Mouse (Mus musculus): ENCODE measurements around the gene Dmbx1. TPM values are rescaled to one million over a fixed set of nuclear protein-coding genes. Genes with fewer than 3 reads are reported as not detected.
A peak's percentile ranks its signal among the peaks of the same experiment; 100 is the strongest.

The Dmbx1 gene
- total RNA-seq (2015; ENCODE audit: low replicate concordance) (not detected in 2 replicates), total RNA-seq (2017; ENCODE audit: low replicate concordance) (not detected in 2 replicates)

GRCm38 (mm10) chr4:115939295-115940102 lies at the start of gene Dmbx1:
TSS of gene Dmbx1 (minus strand) at chr4:115939926.
- ATAC-seq (replicated peaks; ENCODE audit: low FRiP score, poor library complexity, severe bottlenecking) = no peak

GRCm38 (mm10) chr4:115989382-115989781 lies 49.7 kb upstream of the Dmbx1 start:
- no peak for ATAC-seq (replicated peaks; ENCODE audit: low FRiP score, poor library complexity, severe bottlenecking)

- ATAC-seq (replicated peaks; ENCODE audit: low FRiP score, poor library complexity, severe bottlenecking) = no peak
These were observed 48.3 kb upstream of the Dmbx1 start for GRCm38 (mm10) chr4:115987858-115988530.

- ATAC-seq (replicated peaks; ENCODE audit: low FRiP score, poor library complexity, severe bottlenecking) = no peak
These were observed 47.7 kb upstream of the Dmbx1 start for GRCm38 (mm10) chr4:115987436-115987835.

GRCm38 (mm10) chr4:115984967-115985366 lies 45.2 kb upstream of the Dmbx1 start:
- no peak for ATAC-seq (replicated peaks; ENCODE audit: low FRiP score, poor library complexity, severe bottlenecking)

- ATAC-seq (replicated peaks; ENCODE audit: low FRiP score, poor library complexity, severe bottlenecking) = 0 out of 2 replicates have a peak, but pooled peaks have one; percentile 57
These were observed 44.4 kb upstream of the Dmbx1 start for GRCm38 (mm10) chr4:115984111-115984510.

GRCm38 (mm10) chr4:115980676-115981075 lies 41.0 kb upstream of the Dmbx1 start:
- peak; percentile 74; the same call in 1 of the 2 replicates for ATAC-seq (replicated peaks; ENCODE audit: low FRiP score, poor library complexity, severe bottlenecking)

- no peak for ATAC-seq (replicated peaks; ENCODE audit: low FRiP score, poor library complexity, severe bottlenecking)
These were observed 39.7 kb upstream of the Dmbx1 start for GRCm38 (mm10) chr4:115979437-115979836.

GRCm38 (mm10) chr4:115978911-115979310 lies 39.2 kb upstream of the Dmbx1 start:
- no peak for ATAC-seq (replicated peaks; ENCODE audit: low FRiP score, poor library complexity, severe bottlenecking)

- ATAC-seq (replicated peaks; ENCODE audit: low FRiP score, poor library complexity, severe bottlenecking) = no peak
These were observed 32.8 kb upstream of the Dmbx1 start for GRCm38 (mm10) chr4:115972543-115972942.

GRCm38 (mm10) chr4:115964446-115964845 lies 24.7 kb upstream of the Dmbx1 start:
- no peak for ATAC-seq (replicated peaks; ENCODE audit: low FRiP score, poor library complexity, severe bottlenecking)

- no peak for ATAC-seq (replicated peaks; ENCODE audit: low FRiP score, poor library complexity, severe bottlenecking)
These were observed 24.0 kb upstream of the Dmbx1 start for GRCm38 (mm10) chr4:115963751-115964150.

GRCm38 (mm10) chr4:115962671-115963412 lies 23.1 kb upstream of the Dmbx1 start:
- no peak for ATAC-seq (replicated peaks; ENCODE audit: low FRiP score, poor library complexity, severe bottlenecking)

- no peak for ATAC-seq (replicated peaks; ENCODE audit: low FRiP score, poor library complexity, severe bottlenecking)
These were observed 22.3 kb upstream of the Dmbx1 start for GRCm38 (mm10) chr4:115961991-115962390.

- no peak for ATAC-seq (replicated peaks; ENCODE audit: low FRiP score, poor library complexity, severe bottlenecking)
These were observed 19.8 kb upstream of the Dmbx1 start for GRCm38 (mm10) chr4:115959546-115959945.

- no peak for ATAC-seq (replicated peaks; ENCODE audit: low FRiP score, poor library complexity, severe bottlenecking)
These were observed 15.7 kb upstream of the Dmbx1 start for GRCm38 (mm10) chr4:115955494-115955775.

- ATAC-seq (replicated peaks; ENCODE audit: low FRiP score, poor library complexity, severe bottlenecking) = no peak
These were observed 15.1 kb upstream of the Dmbx1 start for GRCm38 (mm10) chr4:115954656-115955493.

- no peak for ATAC-seq (replicated peaks; ENCODE audit: low FRiP score, poor library complexity, severe bottlenecking)
These were observed 13.8 kb upstream of the Dmbx1 start for GRCm38 (mm10) chr4:115953559-115953958.

- peak; percentile 68 for ATAC-seq (replicated peaks; ENCODE audit: low FRiP score, poor library complexity, severe bottlenecking)
These were observed 13.0 kb upstream of the Dmbx1 start for GRCm38 (mm10) chr4:115952758-115953157.
